Mouse (Mus musculus): Measurements from ENCODE around the gene Sstr4. TPM values are rescaled to one million over a fixed set of nuclear protein-coding genes. Genes with fewer than 3 reads are reported as not detected.
A peak's percentile ranks its signal among the peaks of the same experiment; 100 is the strongest.

Gene Sstr4
- polyA plus RNA-seq, 1 experiment: not detected

DNA sequence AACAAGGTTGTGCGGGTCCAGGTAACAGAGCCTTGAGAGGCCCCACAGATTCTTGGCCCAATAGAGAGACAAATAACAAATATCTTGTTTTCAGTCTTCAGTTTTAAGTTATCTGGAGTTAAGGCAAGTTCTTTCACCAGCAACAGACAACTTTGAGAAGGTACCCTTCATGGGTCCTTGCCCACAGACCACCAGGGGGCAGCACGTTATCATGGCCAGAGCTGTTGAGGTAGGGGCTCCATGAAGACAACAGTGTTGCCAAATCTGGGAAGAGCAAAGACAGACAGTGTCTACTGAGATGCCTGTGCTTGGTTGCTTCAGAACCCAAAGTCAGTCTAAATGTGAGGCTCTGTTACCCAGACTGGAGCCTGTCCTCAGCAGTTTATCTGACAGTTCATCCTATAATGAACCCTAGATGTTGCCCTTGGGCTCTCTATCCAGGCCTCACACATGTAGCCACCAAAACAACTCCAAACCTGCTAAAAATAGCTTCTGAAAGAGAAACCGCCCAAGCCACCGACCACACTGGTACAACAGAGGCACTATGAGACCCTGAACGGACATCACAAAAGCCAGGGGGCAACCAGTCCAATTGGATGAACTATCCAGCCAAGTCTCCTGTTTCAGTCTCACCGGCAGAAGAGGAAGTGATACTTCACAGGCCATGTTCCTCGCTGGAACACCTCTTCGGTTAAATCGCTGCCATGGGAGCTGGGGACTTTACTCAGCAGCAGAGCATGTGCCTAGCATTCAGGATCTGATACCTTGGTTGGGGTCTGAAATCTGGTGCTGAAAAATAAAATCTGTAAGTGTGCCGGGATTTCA is 19.6 kb upstream of the Sstr4 start:
- no peaks in the 10 kb centered on the region for H3K79me3 ChIP-seq (ENCODE audit: low read depth)
- TF ChIP-seq CTCF (IDR thresholded peaks at IDR 0.05; ENCODE audit: control insufficient read depth, insufficient read depth, insufficient read length) (peak; percentile 19), USF1 (IDR thresholded peaks at IDR 0.05; ENCODE audit: low read depth) (no peak), MAX (IDR thresholded peaks at IDR 0.05) (no peak), CEBPB (IDR thresholded peaks at IDR 0.05; ENCODE audit: low read depth) (no peak)
- H3K79me2 ChIP-seq (ENCODE audit: control insufficient read depth, insufficient read depth): no peaks in the 10 kb centered on the region
- H3K27me3 ChIP-seq (ENCODE audit: control insufficient read depth, insufficient read depth, insufficient read length): no peaks in the 10 kb centered on the region
- no peak overlapping the region for H3K4me3 ChIP-seq (ENCODE audit: insufficient read depth, poor library complexity, severe bottlenecking)
- no peak overlapping the region for H3ac ChIP-seq (ENCODE audit: control insufficient read depth, insufficient read length, low read depth)
- no peaks in the 10 kb centered on the region for H3K36me3 ChIP-seq (ENCODE audit: control insufficient read depth, insufficient read depth)

DNA sequence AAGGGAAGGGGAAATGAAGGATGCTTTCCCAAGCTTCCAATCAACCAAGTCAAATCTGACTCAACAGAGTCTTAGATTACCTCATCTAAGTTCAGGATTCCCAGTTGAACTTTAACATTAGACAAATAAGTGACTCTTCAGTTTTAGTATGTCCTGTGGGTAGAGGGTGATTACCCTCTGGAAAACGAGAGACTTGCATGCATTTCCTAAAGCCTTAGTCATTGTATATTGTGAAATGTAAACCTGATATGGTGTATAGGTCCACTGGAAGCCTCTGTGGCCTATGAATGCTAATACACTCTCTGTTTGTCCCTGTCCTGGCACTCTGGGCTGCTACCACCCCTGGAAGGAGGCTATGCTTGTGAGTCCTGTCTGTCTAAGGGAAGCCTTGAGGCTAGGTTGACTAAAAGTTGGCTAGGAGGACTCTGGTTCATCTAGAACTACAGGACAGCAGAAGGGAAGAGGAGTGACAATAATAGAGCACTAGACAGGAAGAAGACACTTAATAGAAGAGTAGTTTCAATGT is 16.3 kb upstream of the Sstr4 start:
- Histone ChIP-seq H3K27me3 (ENCODE audit: control insufficient read depth, insufficient read depth, insufficient read length) (no peaks in the 10 kb centered on the region), H3K4me3 (ENCODE audit: insufficient read depth, poor library complexity, severe bottlenecking) (no peak overlapping the region), H3K79me2 (ENCODE audit: control insufficient read depth, insufficient read depth) (no peaks in the 10 kb centered on the region), H3ac (ENCODE audit: control insufficient read depth, insufficient read length, low read depth) (no peak overlapping the region), H3K79me3 (ENCODE audit: low read depth) (no peaks in the 10 kb centered on the region), H3K36me3 (ENCODE audit: control insufficient read depth, insufficient read depth) (no peaks in the 10 kb centered on the region)
- no peak for TF ChIP-seq FOSL1 (IDR thresholded peaks at IDR 0.05; ENCODE audit: insufficient read depth, low read length, poor library complexity, severe bottlenecking)
- peak; percentile 56 for TF ChIP-seq CEBPB (IDR thresholded peaks at IDR 0.05; ENCODE audit: low read depth)

DNA sequence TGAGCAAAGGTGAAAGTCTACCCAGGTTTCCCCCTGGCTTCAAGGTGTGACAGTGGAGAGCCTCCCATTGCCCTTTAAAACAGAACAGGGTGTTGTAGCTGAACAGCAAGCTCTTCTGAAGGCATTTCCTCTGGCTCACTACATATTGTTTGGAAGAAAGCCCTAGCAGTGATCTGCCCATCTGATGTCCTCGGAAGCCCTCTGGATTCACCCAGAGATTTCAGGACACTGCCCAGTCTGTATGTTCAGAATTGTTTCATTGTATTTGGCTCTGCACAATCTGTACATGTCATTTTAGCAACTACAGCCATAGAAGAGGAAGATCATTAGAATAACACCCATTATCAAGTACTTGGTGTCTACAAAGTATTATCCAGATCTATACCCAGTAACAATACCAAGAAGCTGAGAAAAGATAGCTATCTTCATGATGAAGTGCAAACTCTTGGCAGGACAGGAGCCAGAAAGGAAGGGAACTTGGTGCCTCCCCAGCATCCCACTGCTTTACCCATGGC is 15.2 kb upstream of the Sstr4 start:
- Histone ChIP-seq H3K27me3 (ENCODE audit: control insufficient read depth, insufficient read depth, insufficient read length) (no peaks in the 10 kb centered on the region), H3K36me3 (ENCODE audit: control insufficient read depth, insufficient read depth) (no peaks in the 10 kb centered on the region), H3K4me3 (ENCODE audit: insufficient read depth, poor library complexity, severe bottlenecking) (no peak overlapping the region), H3ac (ENCODE audit: control insufficient read depth, insufficient read length, low read depth) (no peak overlapping the region), H3K79me3 (ENCODE audit: low read depth) (no peaks in the 10 kb centered on the region), H3K79me2 (ENCODE audit: control insufficient read depth, insufficient read depth) (no peaks in the 10 kb centered on the region)
- no peak for TF ChIP-seq USF1 (IDR thresholded peaks at IDR 0.05; ENCODE audit: low read depth)
- TF ChIP-seq MAX (IDR thresholded peaks at IDR 0.05): no peak

DNA sequence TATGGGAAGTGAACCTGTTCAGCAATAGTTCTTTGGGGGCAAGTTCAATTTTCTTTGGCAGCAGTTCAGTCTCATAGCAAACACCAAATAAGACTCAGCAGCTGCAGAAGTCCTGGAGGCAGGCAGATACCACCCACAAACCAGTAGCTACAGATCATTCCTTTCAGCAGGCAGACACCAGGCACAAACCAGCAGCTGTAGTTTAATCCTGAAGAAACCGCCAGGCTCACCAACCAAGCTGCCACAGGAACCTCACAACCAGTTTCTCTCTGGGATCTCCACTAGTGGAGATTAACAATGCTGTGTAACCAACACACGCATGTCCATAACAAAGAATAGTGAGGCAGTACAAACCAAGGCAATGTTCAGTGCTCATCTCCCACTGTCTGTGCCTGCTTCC is 14.1 kb upstream of the Sstr4 start:
- Histone ChIP-seq H3K4me3 (ENCODE audit: insufficient read depth, poor library complexity, severe bottlenecking) (no peak overlapping the region), H3K79me2 (ENCODE audit: control insufficient read depth, insufficient read depth) (no peaks in the 10 kb centered on the region), H3K27me3 (ENCODE audit: control insufficient read depth, insufficient read depth, insufficient read length) (no peaks in the 10 kb centered on the region), H3K36me3 (ENCODE audit: control insufficient read depth, insufficient read depth) (no peaks in the 10 kb centered on the region), H3ac (ENCODE audit: control insufficient read depth, insufficient read length, low read depth) (no peak overlapping the region), H3K79me3 (ENCODE audit: low read depth) (no peaks in the 10 kb centered on the region)
- TF ChIP-seq FOSL1 (IDR thresholded peaks at IDR 0.05; ENCODE audit: insufficient read depth, low read length, poor library complexity, severe bottlenecking): no peak
- no peak for TF ChIP-seq USF1 (IDR thresholded peaks at IDR 0.05; ENCODE audit: low read depth)
- no peak for TF ChIP-seq MYOG (IDR thresholded peaks at IDR 0.05; ENCODE audit: control insufficient read depth, extremely low read depth, insufficient read length)
- TF ChIP-seq CTCF (IDR thresholded peaks at IDR 0.05; ENCODE audit: control insufficient read depth, insufficient read depth, insufficient read length): no peak
- no peak for TF ChIP-seq CEBPB (IDR thresholded peaks at IDR 0.05; ENCODE audit: low read depth)
- no peak for TF ChIP-seq MAX (IDR thresholded peaks at IDR 0.05)
- no peak for TF ChIP-seq MYOD1 (IDR thresholded peaks at IDR 0.05; ENCODE audit: control insufficient read depth, insufficient read length, low read depth)

DNA sequence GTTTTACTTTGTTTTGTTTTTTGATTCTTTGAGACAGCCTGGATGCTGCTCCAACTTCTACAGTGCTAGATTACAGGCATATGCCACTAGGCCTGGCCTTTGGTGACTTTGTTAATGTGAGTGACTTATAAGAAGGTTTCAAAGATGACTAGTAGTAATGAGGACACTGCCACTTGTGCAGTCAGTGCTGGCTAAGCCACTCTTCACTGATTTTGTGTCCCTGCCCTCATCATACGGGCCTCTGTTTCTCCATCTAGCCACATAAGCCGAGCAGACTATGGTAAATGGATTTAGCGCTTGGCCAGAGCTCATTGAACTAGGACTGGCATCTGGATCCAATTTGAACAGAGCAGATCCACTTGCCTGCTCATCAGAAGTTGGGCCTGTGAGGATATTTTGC is 8.7 kb upstream of the Sstr4 start:
- Histone ChIP-seq H3ac (ENCODE audit: control insufficient read depth, insufficient read length, low read depth) (no peak overlapping the region), H3K36me3 (ENCODE audit: control insufficient read depth, insufficient read depth) (no peaks in the 10 kb centered on the region), H3K79me2 (ENCODE audit: control insufficient read depth, insufficient read depth) (no peaks in the 10 kb centered on the region), H3K79me3 (ENCODE audit: low read depth) (no peaks in the 10 kb centered on the region), H3K27me3 (ENCODE audit: control insufficient read depth, insufficient read depth, insufficient read length) (no peaks in the 10 kb centered on the region), H3K4me3 (ENCODE audit: insufficient read depth, poor library complexity, severe bottlenecking) (no peak overlapping the region)
- TF ChIP-seq FOSL1 (IDR thresholded peaks at IDR 0.05; ENCODE audit: insufficient read depth, low read length, poor library complexity, severe bottlenecking) (no peak), CTCF (IDR thresholded peaks at IDR 0.05; ENCODE audit: control insufficient read depth, insufficient read depth, insufficient read length) (no peak), USF1 (IDR thresholded peaks at IDR 0.05; ENCODE audit: low read depth) (no peak), CEBPB (IDR thresholded peaks at IDR 0.05; ENCODE audit: low read depth) (no peak), MAX (IDR thresholded peaks at IDR 0.05) (no peak), MYOG (IDR thresholded peaks at IDR 0.05; ENCODE audit: control insufficient read depth, extremely low read depth, insufficient read length) (no peak), MYOD1 (IDR thresholded peaks at IDR 0.05; ENCODE audit: control insufficient read depth, insufficient read length, low read depth) (no peak)

DNA sequence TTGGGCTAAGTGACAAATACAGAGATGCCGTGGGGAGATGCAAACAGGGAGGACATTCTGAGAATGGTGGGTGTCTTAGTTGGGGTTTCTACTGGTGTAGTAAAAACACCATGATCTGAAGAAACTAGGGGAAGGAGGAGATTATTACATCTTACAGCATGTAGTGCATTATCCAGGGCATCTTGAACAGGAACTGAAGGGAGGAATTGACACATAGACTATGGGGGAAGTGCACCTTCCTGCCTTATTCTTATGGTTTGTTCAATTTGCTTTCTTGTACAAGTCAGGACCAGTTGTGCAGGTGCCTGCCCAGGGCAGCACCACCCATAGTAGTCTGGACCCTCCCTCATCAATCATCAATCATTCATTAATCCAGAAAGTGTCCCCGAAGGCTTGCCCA is 8.2 kb upstream of the Sstr4 start:
- no peaks in the 10 kb centered on the region for H3K79me2 ChIP-seq (ENCODE audit: control insufficient read depth, insufficient read depth)
- no peak overlapping the region for H3ac ChIP-seq (ENCODE audit: control insufficient read depth, insufficient read length, low read depth)
- no peaks in the 10 kb centered on the region for H3K36me3 ChIP-seq (ENCODE audit: control insufficient read depth, insufficient read depth)
- TF ChIP-seq CTCF (IDR thresholded peaks at IDR 0.05; ENCODE audit: control insufficient read depth, insufficient read depth, insufficient read length) (no peak), MYOD1 (IDR thresholded peaks at IDR 0.05; ENCODE audit: control insufficient read depth, insufficient read length, low read depth) (no peak)
- H3K79me3 ChIP-seq (ENCODE audit: low read depth): no peaks in the 10 kb centered on the region
- H3K27me3 ChIP-seq (ENCODE audit: control insufficient read depth, insufficient read depth, insufficient read length): no peaks in the 10 kb centered on the region
- H3K4me3 ChIP-seq (ENCODE audit: insufficient read depth, poor library complexity, severe bottlenecking): no peak overlapping the region

All from C2C12 (cell line).